8 mouse cellular contexts compared by ENCODE assay signal in the genomic region with DNA sequence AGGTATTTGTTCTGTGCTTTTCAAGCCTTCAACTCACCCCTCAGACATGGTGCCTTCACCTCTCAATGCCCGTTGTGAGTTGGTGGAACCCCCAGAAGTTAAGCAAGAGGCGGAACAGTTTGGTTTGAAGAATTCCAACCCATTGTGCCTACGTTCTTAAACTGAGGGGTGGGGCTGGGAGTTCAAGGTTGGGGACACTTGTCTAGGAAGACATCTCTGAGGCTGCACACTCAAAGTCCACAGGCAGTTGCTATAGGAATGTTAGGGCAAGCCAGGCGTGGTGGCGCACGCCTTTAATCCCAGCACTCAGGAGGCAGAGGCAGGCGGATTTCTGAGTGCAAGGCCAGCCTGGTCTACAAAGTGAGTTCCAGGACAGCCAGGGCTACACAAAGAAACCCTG. TPM values are rescaled to one million over a fixed set of nuclear protein-coding genes. Genes with fewer than 3 reads are reported as not detected.
"Had no signal": no experiment of that assay in that cellular context is flagged by ENCODE, and none has a peak within 500 bp of the region (broad histone marks: within the 10 kb centered on the region; RNA-seq: fewer than 3 reads in every experiment).

No protein-coding gene starts in this region.

RNA-seq across cellular contexts. Expression of a gene that starts 1.3 kb away (rescaled TPM):
- polyA plus RNA-seq: small intestine, adult 2 months; spleen, adult 2 months; stomach, postnatal 0 days; thymus, adult 2 months; thymus, postnatal 0 days; urinary bladder, adult 2 months had no signal

RNA-seq across cellular contexts. Expression of a gene that starts 28.3 kb away (rescaled TPM):
- polyA plus RNA-seq: small intestine, adult 2 months; spleen, adult 2 months; stomach, embryonic 14.5 days; stomach, embryonic 16.5 days; thymus, postnatal 0 days had no signal
